Mouse (Mus musculus): Measurements from ENCODE around the gene Angptl6.
"Not testable (repeated sequence)": the region's sequence is repeated elsewhere in the genome, so short reads cannot be mapped to it uniquely, and the experiment has no call there.

The Angptl6 gene

GRCm38 (mm10) chr9:20835431-20835954, 44.0 kb downstream of the Angptl6 start:
- not testable (repeated sequence) for DNase-seq

- no peak for DNase-seq
These were observed 44.6 kb downstream of the Angptl6 start for GRCm38 (mm10) chr9:20834881-20835280.

DNA sequence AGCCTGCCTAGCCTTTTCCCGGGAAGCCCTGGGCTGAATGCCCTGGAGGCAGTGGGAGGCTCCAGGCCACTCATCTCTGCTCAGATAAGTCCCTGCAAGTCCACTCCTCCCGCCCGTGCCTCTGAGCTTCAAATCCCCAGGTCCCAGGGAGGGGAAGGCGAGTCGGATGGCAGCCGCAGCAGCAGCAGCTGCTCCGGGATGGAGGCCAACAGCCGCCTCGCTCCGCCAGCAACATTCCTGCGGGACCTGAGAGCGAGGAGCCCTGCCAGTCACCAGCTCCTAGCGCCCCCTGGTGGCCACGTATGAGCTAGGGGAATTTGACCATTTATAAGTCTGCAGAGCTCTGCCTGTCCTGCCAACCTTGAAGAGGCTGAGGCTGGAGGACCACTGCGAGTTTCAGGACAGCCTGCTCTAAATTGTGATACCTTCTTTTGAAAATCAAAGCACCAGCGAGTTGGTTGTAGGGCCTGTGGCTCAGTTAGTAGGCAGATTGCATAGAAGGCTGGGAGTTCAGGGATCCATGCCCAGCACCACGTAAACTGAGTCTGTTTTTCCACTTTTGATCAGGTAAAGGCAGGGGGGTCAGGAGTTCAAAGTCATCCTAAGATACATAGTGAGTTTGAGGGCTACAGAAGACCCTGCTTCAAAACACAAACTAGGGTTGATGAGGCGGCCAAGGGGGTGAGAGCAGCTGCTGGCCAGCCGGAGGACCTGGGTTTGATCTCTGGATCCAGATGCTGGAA, 48.5 kb downstream of the Angptl6 start:
- DNase-seq, result peak; percentile 93 to 96

DNA sequence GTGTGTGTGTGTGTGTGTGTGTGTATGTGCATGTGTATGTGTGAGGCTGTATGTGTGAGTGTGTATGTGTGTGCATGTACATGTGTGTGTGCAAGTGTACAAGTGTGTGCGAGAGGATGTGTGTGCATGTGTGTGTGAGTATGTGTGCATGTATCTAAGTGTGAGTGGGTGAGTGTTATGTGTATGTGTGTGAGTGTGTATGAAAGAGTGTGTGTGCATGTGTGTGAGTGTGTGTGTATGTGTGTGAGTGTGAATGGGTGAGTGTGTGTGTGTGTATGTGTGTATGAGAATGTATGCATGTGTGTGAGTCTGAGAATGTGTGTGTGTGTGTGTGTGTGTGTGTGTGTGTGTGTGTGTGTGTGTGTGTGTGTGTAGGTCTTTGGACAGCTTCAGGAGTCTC, 51.4 kb downstream of the Angptl6 start:
- DNase-seq, result no peak

- peak; percentile 8 to 30 for DNase-seq
These were observed 53.7 kb downstream of the Angptl6 start for GRCm38 (mm10) chr9:20825781-20826180.
